Mouse (Mus musculus): ENCODE data around the gene Wscd1. TPM values are rescaled to one million over a fixed set of nuclear protein-coding genes. Genes with fewer than 3 reads are reported as not detected.
"Not testable (repeated sequence)": the region's sequence is repeated elsewhere in the genome, so short reads cannot be mapped to it uniquely, and the experiment has no call there.

Gene Wscd1
- polyA plus RNA-seq, 1 experiment from 2014 or later: 67.1 TPM

- peak; percentile 23 for DNase-seq
- WGBS: 59% methylated on average over 10 of the region's 10 CpGs
- Histone ChIP-seq H3K4me3 (replicated peaks; ENCODE audit: low read depth, low read length) (no peak overlapping the region), H3K4me2 (ENCODE audit: low read length) (no peak overlapping the region), H3K9ac (replicated peaks; ENCODE audit: low read length) (no peak overlapping the region), H3K27me3 (ENCODE audit: control insufficient read depth, insufficient read depth, low read length) (no peaks in the 10 kb centered on the region), H3K27ac (replicated peaks; ENCODE audit: low read depth, low read length) (no peak overlapping the region), H3K36me3 (ENCODE audit: control insufficient read depth, insufficient read depth, low read length) (no peaks in the 10 kb centered on the region), H3K4me1 (ENCODE audit: control insufficient read depth, insufficient read depth, low read length) (0 out of 2 replicates have a peak, but pooled peaks cover 5% of the 10 kb centered on the region), H3K9me3 (ENCODE audit: control insufficient read depth, low read length) (no peaks in the 10 kb centered on the region)
- ATAC-seq (ENCODE audit: low FRiP score, low TSS enrichment): no peak
Measured at GRCm38 (mm10) chr11:71820847-71821246, 71.1 kb downstream of the Wscd1 start.

- H3K27ac ChIP-seq (replicated peaks; ENCODE audit: low read depth, low read length); ATAC-seq (ENCODE audit: low FRiP score, low TSS enrichment); H3K4me2 ChIP-seq (ENCODE audit: low read length); H3K4me1 ChIP-seq (ENCODE audit: control insufficient read depth, insufficient read depth, low read length); H3K36me3 ChIP-seq (ENCODE audit: control insufficient read depth, insufficient read depth, low read length); H3K27me3 ChIP-seq (ENCODE audit: control insufficient read depth, insufficient read depth, low read length); H3K4me3 ChIP-seq (replicated peaks; ENCODE audit: low read depth, low read length); H3K9me3 ChIP-seq (ENCODE audit: control insufficient read depth, low read length); H3K9ac ChIP-seq (replicated peaks; ENCODE audit: low read length); DNase-seq: not testable (repeated sequence)
- WGBS: 91% methylated on average over 6 of the region's 6 CpGs
Measured at GRCm38 (mm10) chr11:71821526-71821925, 71.8 kb downstream of the Wscd1 start.

GRCm38 (mm10) chr11:71822031-71822430 lies 72.3 kb downstream of the Wscd1 start:
- Histone ChIP-seq H3K27ac (replicated peaks; ENCODE audit: low read depth, low read length) (no peak overlapping the region), H3K4me3 (replicated peaks; ENCODE audit: low read depth, low read length) (no peak overlapping the region), H3K9ac (replicated peaks; ENCODE audit: low read length) (no peak overlapping the region), H3K4me1 (ENCODE audit: control insufficient read depth, insufficient read depth, low read length) (peaks cover 9% of the 10 kb centered on the region; the same call in 1 of the 2 replicates), H3K27me3 (ENCODE audit: control insufficient read depth, insufficient read depth, low read length) (no peaks in the 10 kb centered on the region), H3K4me2 (ENCODE audit: low read length) (no peak overlapping the region), H3K36me3 (ENCODE audit: control insufficient read depth, insufficient read depth, low read length) (no peaks in the 10 kb centered on the region), H3K9me3 (ENCODE audit: control insufficient read depth, low read length) (no peaks in the 10 kb centered on the region)
- ATAC-seq (ENCODE audit: low FRiP score, low TSS enrichment) (no peak), DNase-seq (no peak)
- 95% methylated on average over 5 of the region's 5 CpGs for WGBS

- Histone ChIP-seq H3K9ac (replicated peaks; ENCODE audit: low read length) (no peak overlapping the region), H3K4me2 (ENCODE audit: low read length) (no peak overlapping the region), H3K4me3 (replicated peaks; ENCODE audit: low read depth, low read length) (no peak overlapping the region), H3K27ac (replicated peaks; ENCODE audit: low read depth, low read length) (no peak overlapping the region), H3K9me3 (ENCODE audit: control insufficient read depth, low read length) (no peaks in the 10 kb centered on the region), H3K36me3 (ENCODE audit: control insufficient read depth, insufficient read depth, low read length) (no peaks in the 10 kb centered on the region), H3K27me3 (ENCODE audit: control insufficient read depth, insufficient read depth, low read length) (no peaks in the 10 kb centered on the region), H3K4me1 (ENCODE audit: control insufficient read depth, insufficient read depth, low read length) (peaks cover 9% of the 10 kb centered on the region; the same call in 1 of the 2 replicates)
- ATAC-seq (ENCODE audit: low FRiP score, low TSS enrichment) (no peak), DNase-seq (peak; percentile 42)
- 36% methylated on average over 4 of the region's 4 CpGs for WGBS
Measured at GRCm38 (mm10) chr11:71824971-71825370, 75.3 kb downstream of the Wscd1 start.
